Mouse (Mus musculus) frontal cortex, postnatal 25 days (tissue): Measurements from ENCODE around the gene Rab34.

Experiments
- DNase-seq, 2 experiments: peaks; one replicate each; pipeline ENCODE4 v3.0.0; 2022; ENCODE audit warnings: low spot score in 2 of 2

Rab34 gene

DNA sequence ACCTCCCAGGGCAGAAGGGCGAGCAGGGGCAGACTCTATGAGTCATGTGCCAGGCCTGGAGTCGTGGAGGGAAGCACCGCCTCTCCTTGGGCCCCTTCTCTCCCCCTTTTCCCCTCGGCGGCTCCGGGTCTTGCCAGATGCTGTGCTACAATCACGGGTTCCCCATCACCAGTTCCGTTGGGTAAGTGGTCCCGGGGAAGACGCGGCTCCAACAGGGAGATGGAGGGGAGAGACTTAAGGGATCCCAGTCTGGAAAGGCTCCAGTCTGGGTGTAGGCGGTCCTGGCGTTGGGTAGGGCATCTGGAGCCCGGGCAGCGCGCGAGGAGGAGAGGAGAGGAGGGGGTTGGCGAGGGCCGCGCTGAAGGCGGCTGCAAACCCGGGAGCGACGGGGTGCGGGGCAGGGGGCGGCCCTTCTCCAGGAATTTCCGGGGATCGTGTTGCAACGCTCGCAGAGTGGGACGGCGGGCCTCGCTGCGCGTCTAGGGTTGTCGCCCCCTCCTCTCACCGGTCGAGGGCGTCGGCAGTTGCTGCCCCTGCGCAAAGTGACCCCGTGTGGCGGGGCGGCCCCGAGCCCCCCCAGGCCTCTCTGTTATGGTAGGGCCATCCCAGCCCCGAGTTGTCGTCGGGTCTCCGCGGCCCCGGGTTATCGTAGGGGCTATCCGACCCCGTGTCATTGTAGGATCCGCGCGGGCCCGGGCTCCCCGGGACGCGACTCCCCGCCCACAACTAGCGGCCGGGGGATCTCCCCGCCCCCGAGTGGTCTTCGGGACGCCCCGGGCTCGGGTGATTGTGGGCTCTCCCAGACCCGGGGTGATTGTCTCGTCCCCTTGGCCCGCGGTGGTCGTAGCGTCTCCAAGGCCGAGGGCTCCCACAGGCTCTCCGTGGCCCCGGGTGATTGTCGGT, at the start of gene Rab34:
TSS of gene Rab34 (plus strand) at position 100 of the 903 bp plus-strand sequence.
- DNase-seq = peak; percentile 34 to 44

DNA sequence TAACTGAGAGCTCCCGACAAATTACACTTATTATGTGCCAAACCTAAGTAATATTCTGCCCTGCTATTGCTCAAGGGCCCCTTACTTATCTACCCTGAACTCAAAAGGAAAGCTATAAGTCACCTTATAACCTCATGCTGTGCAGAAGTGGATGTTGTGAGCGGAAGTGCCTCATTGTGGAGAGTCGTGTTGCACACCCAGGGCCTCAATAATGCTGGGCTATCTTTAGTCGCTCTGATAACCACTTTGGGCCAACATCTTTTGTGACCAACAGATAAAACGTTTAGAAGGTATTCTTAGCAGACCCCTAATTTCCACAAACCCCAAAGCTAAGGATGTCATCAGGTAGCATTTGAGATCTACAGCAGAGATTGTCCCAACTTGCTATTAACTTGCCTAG, 47.6 kb upstream of the Rab34 start:
- no peak for DNase-seq

DNA sequence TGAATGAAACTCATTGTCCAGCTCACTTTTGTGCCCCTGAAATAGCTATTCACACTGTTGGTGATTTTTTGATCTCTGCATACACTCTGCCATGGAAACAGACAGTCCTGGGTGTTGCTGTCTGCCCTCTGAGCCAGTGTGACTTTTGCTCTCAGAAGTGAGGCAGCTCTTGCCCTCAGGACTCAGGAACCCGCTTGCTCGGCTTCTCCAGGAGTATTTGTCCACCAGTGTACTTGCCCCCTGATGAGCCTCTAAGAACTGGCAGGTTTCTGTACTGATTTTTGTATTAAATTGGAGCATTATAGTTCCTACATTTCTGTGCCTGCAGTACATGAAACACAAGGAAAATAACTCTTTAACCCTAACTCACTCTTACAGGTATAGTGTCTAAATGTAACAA, 44.7 kb upstream of the Rab34 start:
- no peak for DNase-seq

DNA sequence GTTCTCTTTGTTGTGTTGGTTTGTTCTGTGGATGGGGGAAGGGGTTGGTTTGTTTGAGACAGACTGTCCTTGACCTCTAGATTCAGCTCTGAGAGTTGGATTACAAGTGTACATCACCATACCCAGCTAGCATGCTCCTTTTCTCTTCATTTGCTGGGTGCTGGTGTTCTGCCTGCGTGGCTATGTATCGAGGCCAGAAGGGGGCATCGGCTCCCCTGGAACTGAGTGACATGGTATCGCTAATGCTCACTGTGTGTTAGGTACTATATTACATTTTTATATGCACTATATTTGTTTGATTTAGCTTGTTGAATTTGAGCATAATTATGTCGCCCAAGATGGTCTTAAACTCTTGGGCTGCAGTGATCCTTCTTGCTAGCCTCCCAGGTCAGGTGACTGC, 42.1 kb upstream of the Rab34 start:
- DNase-seq = no peak

DNA sequence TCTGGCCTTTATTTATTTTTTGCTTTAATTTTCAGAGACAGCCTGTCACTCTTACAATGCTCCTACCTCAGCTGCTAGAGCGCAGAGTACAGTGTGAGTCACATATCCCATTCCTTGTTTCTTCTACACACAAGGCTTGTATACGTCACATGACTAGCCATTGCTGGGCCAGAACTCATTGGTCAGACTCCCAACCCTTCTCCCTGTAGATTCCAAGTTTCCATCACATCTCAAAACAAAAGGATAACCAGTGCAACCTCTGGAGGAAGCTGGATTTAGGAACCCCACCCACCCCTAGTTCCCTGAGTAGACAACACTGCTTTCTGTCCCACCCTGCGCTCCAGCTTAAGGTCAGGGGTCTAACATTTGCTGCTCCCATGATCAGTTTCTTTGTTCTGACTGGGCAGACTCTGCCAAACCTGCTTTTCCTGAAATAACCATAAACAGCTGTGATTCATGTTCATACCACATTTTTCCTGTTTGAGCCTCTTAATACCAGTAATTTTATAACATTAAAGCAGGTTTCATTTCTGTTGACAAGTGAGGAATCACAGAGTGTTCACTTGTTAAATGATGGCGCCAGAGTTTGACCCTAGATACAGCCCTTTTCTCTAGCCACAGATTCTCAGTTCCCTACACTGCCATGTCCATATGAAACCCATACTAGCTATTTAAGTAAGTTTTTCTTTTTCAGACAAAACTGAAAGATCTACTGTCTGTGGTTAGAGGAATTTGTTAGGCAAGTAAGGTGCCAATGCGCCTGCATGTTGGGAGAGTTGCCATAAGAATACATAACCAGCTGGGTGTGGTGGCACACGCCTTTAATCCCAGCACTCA, 41.3 kb upstream of the Rab34 start:
- no peak for DNase-seq

DNA sequence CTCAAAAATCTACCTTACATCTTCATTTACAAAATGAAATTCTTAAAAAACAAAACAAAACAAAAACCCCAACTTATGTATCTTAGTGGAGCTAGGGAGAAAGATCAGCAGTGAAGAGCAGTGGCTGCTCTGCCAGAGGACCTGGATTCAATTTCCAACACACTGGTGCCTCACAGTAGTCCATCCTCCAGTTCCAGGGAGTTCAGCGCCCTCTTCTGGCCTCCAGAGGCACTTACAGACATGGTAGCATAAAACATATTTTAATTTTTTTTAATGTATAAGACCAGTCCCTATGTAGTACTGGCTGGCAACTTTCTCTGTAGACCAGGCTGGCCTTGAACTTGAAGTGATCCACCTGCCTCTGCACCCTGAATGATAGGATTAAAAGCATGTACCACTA, 37.1 kb upstream of the Rab34 start:
- no peak for DNase-seq

DNA sequence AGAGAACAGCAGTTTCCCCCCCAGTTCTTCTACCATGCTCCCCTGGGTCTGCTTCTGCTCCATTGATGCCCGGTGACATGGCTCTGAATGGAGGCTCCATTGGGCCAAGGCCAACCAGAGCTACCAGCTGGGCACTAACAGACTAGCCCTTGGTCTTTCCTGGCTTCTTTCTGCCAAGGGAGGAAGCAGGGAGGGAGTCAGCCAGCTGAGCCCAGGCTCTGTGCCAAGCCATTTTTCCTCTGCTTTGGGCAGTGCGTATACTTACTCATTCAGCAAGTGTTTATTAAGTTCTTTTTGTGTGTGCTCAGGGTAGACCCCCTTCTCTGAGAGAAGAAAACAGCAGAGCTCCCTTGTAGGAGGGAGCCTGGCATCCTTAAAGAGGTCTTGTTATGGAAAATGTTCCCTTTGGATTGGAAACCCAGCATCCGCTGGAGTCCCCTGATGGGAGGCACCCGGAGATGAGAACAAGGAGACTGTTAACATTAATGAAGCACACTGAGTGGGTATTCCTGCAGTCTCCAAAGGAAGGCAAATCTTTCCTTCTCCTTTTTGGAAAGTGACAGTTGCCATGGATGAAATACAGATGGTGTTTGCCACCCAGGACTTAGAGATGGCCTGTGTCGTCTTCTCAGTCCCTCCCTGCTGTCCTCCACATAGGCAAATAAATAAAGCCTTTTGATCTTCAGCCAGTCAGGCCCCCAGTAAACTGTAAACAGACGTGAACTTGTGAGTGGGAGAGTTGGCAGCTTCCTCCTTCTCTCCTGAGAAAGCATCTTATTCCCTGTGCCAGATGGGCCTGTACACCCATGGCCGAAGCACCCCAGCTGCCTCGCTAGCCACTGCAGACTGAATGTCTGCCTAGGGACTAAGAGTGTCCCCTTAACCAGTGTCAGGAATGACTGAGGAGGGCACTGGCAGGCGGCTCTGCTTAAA, 35.7 kb upstream of the Rab34 start:
- DNase-seq = peak; percentile 60 to 62

DNA sequence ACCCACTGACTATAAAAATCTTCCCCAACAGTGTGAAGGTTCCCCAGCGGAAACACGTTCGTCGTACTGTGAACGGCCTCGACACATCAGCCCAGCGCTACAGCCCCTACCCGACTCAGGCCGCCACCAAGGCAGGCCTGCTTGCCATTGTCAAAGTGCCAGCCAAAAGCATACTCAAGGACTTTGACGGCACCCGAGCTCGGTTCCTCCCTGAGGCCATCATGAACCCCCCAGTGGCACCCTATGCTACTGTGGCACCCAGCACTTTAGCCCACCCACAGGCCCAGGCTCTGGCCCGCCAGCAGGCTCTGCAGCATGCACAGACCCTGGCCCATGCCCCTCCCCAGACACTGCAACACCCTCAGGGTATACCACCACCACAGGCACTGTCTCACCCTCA, 34.5 kb upstream of the Rab34 start:
- DNase-seq = no peak

DNA sequence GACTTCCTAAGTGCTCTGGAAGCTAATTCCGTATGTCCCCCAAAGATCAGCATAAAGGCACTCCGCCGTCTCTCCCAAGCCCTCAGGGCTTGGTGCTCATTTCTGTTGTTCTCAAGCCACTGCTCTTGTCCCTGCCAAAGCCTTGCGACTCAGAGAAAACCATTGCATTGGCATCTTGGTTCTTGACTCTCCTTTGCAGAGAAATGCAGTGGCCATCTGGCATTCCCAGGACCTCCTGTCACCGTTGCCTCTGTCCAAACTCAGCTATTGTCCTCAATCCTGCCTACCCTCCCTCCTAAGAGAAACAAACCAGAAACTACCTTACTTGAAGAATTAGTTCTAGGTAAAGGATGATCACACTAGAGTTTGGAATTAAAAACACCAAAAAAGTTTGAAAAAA, 32.6 kb upstream of the Rab34 start:
- no peak for DNase-seq

DNA sequence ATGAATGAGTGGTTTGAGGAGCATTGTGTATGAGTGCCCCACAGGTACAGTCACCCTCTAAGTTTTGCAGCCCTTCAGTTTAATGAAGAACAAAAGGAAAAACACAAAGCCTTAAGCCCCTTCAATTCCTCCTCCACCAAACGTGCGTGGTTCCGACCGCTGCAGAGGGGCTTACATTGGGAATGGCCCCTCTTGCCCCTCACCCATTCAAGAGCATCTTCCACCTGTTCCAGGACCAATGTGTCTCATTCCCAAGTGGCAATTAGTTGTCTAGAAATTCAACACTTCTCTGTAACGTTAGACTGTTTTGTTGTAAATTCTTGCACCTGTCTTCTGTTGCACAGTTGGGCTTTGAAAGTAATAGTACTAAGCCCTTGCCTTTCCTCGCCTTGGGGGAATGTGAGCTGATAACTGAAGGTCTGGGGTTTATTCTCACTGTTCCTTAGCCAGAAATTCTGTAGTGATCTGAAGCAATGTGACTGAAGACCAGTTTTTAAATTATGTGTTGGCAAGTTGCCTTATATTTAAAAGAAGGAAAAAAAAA, 32.0 kb upstream of the Rab34 start:
- no peak for DNase-seq

DNA sequence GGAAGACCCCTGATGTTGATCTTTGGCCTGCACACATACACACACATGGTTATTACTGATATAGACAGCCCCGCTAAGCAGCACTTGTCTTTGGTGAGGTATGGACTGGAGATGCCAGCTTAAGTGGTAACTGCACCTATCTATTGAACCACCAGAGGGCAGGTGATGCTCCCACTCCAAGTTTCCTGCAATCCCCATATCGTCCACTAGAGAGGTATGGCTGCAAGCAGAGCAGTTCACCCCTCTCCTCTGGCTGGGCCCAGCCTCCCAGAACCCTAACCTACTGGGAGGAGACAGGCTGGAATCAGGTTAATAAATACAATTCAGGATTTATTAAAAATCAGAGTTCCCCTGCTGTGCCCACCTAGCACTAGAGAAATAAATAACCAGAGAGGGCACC, 29.1 kb upstream of the Rab34 start:
- peak in 1 of 2 experiments; percentile 76 for DNase-seq

DNA sequence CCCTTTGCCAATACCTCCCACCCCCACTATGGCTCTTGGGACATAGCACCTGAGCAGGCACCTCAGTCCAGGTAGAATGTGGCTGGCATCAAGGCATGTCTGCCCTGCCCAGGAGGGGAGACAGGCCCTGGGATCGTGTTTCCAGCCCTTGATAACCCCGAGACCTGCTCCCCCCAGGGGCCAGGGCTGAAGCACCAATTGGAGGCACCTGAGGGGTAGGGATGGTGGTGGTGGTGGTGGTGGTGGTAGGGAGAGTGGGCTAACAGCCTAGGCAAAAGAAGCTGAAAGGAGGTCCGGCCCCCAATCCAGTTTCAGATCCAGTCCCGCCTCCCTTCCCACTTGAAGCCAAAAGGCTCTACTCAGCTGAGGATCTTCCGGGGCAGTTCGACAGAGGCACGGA, 28.7 kb upstream of the Rab34 start:
- no peak for DNase-seq

DNA sequence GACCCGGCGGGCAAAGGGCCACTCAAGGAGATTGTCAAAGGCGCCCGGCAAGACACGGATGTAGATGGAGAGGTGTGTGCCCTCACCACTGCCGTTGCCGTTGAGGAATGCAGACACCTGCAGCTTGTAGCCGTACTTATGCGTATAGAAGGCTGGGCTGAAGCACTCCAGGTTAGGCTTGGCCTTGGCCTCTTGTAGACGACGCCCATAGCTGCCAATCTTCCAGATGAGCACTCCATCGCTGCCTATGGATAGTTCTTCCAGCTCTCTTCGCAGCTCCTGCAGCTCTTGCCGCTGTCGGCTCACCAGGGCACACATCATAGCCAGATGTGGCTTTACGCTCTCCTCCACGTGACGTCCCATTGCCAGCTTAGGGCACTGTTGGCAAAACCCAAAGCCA, 28.1 kb upstream of the Rab34 start:
- no peak for DNase-seq

DNA sequence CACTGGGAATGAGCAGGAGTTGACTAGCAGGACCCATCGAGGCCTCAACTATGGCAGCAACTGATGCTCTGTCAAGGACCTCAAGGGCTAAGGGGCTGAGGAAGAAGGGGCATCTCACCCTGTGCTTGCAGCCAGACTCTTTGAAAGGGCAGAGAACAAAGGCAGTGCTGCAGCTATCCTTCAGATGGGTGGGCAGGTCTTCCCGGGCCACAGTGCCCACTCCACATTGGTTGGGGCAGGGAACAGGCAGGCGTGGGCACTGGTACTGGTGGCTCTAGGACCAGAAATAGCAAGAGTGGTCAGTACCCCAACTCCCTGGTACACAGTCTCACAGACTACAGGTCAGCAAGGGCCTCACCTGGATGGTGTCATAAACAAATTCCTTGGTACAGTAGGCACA, 27.6 kb upstream of the Rab34 start:
- DNase-seq = no peak

DNA sequence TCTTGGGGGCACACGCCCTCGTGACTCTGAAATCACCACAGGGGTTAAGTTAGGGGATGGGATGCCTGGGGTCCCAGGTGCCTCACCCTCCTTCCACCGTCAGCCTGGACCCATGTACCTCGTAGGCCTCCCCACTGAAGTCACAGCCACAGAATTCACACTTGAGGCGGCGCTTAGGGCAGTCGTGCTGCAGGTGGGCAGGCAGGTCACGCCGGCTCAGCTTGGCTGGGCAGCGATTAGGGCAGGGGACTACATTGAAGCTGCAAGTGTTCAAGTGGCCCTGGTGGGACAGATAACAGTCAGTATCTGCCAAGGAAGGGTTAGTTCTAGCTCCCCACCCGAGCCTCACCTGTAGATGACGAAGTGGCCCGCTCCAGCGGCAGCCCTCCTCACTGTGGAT, 27.1 kb upstream of the Rab34 start:
- DNase-seq = no peak

DNA sequence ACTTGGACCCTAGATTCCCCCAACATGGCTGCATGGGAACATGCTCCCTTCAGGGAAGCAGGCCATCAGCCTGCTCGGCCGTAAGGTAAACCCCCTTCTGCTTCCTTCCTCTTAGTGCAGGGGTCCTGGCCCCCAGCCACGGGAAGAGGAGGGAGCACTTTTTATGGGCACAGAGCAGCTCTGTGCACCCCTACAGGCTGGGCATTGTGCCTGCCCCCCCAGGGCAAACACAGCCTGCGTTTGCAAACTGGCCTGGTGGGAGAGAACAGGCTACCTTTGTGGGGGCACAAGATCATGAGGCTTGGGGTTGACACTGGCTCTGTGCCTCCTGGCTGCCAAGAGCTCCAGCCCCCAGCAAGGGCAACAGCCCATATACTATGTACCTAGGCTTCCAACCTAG, 26.3 kb upstream of the Rab34 start:
- no peak for DNase-seq

DNA sequence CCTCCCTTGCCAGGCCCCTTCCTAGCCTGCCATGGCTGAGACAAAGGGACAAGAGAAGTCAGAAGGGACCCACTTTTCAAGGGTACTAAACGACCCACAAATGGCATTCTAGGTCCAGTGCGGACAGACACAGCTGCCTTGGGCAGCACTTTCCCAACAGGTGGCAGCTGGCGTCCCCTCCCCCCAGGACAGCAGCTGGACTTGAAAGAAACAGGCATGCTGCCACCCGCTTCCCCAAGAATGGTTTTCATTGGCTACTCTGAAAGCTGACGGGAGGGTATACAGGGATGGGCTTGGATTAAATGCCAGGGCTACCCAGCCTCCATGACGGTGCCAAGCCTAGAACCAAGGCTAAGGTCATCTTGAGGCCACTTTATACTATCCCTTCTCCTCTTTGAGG, 25.7 kb upstream of the Rab34 start:
- no peak for DNase-seq

DNA sequence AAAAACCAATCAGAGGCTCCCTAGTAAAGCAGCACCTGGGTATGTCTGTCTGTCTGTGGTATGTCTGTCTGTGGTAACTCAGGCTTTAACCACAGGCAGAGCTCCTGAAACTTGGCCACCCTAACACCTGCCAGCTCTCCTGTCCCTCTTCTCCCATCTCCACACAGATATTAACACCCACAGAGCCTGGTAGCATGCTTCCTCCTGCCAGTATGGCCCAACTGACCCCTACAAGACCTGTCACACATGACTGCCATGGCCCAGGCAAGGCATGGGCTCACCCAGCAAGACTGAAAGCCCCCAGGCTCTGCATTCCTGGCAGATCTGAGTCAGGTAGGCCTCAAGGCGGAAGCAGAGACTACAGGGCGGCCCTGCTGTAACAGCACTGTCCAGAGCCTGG, 25.2 kb upstream of the Rab34 start:
- no peak for DNase-seq

DNA sequence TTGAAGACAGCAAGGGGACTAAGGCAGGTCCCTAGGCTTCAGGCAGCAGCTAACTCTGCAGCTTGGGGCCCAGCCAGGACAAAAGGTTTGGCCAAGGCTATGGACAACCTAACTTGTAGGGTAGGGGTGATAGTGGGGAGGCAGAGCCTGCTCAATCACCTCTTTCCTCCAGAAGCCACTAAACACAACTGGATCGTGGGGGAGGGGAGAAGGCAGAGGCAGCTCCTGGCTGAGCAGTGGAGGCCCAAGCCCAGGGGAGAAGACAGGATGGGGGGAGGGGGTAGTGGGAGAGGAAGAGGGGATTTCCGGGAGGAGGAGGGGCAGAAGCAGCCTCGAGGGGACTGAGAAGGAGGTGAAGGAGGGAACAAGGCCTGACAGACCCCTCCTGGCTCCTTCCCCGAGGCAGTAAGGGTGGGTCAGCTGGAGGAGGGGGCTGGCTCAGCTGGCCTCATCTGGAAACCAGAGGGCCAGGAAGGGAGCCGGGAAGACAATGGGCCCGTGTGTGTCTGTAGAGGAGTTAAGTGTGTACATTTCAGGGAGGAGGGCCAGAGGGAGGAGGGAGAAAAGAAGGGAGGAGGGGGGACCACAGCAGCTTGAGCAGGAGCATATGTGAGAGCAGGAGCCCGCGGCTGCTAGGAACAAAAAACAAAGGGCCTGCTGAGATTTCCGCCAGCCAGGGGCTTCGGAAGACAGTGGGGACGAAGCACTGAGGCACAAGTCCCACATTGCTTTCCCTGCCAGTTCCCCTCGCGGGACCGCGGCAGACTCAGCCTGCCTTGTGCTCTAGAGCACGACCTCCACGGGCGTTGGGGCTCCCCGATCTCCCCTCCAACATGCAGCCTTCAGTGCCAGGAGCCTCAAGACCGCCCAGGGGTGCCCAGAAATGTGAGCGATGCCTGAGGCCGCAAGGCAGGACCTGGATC, 24.3 kb upstream of the Rab34 start:
- DNase-seq = no peak

DNA sequence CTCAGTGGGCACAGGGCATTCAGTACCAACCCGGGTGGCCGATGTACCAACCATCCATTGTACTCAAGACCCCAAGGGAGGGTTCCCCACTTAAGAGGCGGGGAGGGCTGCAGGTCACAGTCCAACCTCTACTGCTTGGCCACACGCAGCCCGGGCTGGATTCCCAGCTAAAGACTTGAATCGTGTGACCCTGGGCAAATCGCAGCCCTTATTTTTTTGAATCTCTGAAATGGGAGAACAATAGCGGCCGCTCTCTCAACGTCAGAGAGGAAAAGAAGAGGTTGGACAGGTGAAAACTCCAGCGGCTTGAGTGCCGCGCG, 23.7 kb upstream of the Rab34 start:
- no peak for DNase-seq
